In genomic region chr19:46024959-46025358, GRCm38 (mm10) we compare ENCODE assay signal across 22 mouse cellular contexts. TPM values are rescaled to one million over a fixed set of nuclear protein-coding genes. Genes with fewer than 3 reads are reported as not detected.
A peak's percentile ranks its signal among the peaks of the same experiment; 100 is the strongest.
DNase-seq lines count a peak whose midpoint lies in the region; ATAC-seq and TF ChIP-seq lines count a peak whose summit lies in the region.
"Had no signal": no experiment of that assay in that cellular context is flagged by ENCODE, and none has a peak within 500 bp of the region (broad histone marks: within the 10 kb centered on the region; RNA-seq: fewer than 3 reads in every experiment).

No protein-coding gene starts in this region.

- H3K27me3 ChIP-seq in kidney, postnatal 0 days (ENCODE audit: insufficient read depth, low read length): no peaks in the 10 kb centered on the region
- no peaks in the 10 kb centered on the region for H3K27me3 ChIP-seq in lung, embryonic 16.5 days (ENCODE audit: control insufficient read depth, insufficient read depth, low read depth, low read length)
- no peaks in the 10 kb centered on the region for H3K27me3 ChIP-seq in stomach, embryonic 16.5 days (ENCODE audit: control insufficient read depth, insufficient read depth, low read length)
- H3K27me3 ChIP-seq in hindbrain, embryonic 13.5 days: no peaks in the 10 kb centered on the region
- H3K27me3 ChIP-seq: limb, embryonic 12.5 days; liver, embryonic 13.5 days; midbrain, embryonic 12.5 days; neural tube, embryonic 13.5 days had no signal

- H3K9me3 ChIP-seq in kidney, postnatal 0 days (replicated peaks; ENCODE audit: low read length): no peaks in the 10 kb centered on the region
- H3K9me3 ChIP-seq in lung, embryonic 16.5 days (ENCODE audit: control insufficient read depth, low read length): no peaks in the 10 kb centered on the region
- H3K9me3 ChIP-seq in stomach, embryonic 16.5 days (replicated peaks; ENCODE audit: control insufficient read depth, low read length): 0 out of 2 replicates have a peak, but pooled peaks cover 3% of the 10 kb centered on the region
- 0 out of 2 replicates have a peak, but pooled peaks cover 4% of the 10 kb centered on the region for H3K9me3 ChIP-seq in hindbrain, embryonic 13.5 days
- H3K9me3 ChIP-seq: liver, embryonic 13.5 days; midbrain, embryonic 12.5 days; neural tube, embryonic 13.5 days had no signal

- H3K9ac ChIP-seq in kidney, postnatal 0 days (ENCODE audit: low read depth, low read length): no peak overlapping the region
- H3K9ac ChIP-seq in lung, embryonic 16.5 days (ENCODE audit: low read length): no peak overlapping the region
- H3K9ac ChIP-seq in stomach, embryonic 16.5 days (ENCODE audit: low read length): no peak overlapping the region
- no peak overlapping the region for H3K9ac ChIP-seq in hindbrain, embryonic 13.5 days
- H3K9ac ChIP-seq: hindbrain, embryonic 14.5 days; limb, embryonic 12.5 days; liver, embryonic 13.5 days; midbrain, embryonic 12.5 days; neural tube, embryonic 13.5 days had no signal

- 73% methylated on average over 6 of the region's 6 CpGs for WGBS in kidney, postnatal 0 days
- WGBS in lung, embryonic 16.5 days: 47% methylated on average over 6 of the region's 6 CpGs
- 45% methylated on average over 6 of the region's 6 CpGs for WGBS in stomach, embryonic 16.5 days
- whole genome bisulfite sequencing in hindbrain, embryonic 13.5 days: 84% methylated on average over 6 of the region's 6 CpGs

- H3K4me2 ChIP-seq in kidney, postnatal 0 days (ENCODE audit: low read length): no peak overlapping the region
- H3K4me2 ChIP-seq in lung, embryonic 16.5 days (ENCODE audit: low read depth, low read length): no peak overlapping the region
- H3K4me2 ChIP-seq in stomach, embryonic 16.5 days (ENCODE audit: low read depth, low read length): no peak overlapping the region; the same call in 1 of the 2 replicates
- H3K4me2 ChIP-seq in hindbrain, embryonic 13.5 days: no peak overlapping the region
- H3K4me2 ChIP-seq: heart, embryonic 11.5 days; hindbrain, embryonic 14.5 days; limb, embryonic 12.5 days; liver, embryonic 13.5 days; midbrain, embryonic 12.5 days; neural tube, embryonic 13.5 days had no signal

- TF ChIP-seq CTCF in kidney, postnatal 0 days (IDR thresholded peaks at IDR 0.05; ENCODE audit: low read depth): no peak

- ATAC-seq in kidney, postnatal 0 days (replicated peaks; ENCODE audit: low FRiP score, low read depth): peak; percentile 69; the same call in 1 of the 2 replicates
- peak; percentile 87 for ATAC-seq in lung, embryonic 16.5 days (ENCODE audit: low read depth)
- peak; percentile 86 for ATAC-seq in stomach, embryonic 16.5 days (ENCODE audit: insufficient read depth, low FRiP score)
- ATAC-seq in hindbrain, embryonic 13.5 days (ENCODE audit: low FRiP score): no peak

- H3K4me1 ChIP-seq in kidney, postnatal 0 days (replicated peaks; ENCODE audit: insufficient read depth, low read length): no peaks in the 10 kb centered on the region
- no peaks in the 10 kb centered on the region for H3K4me1 ChIP-seq in lung, embryonic 16.5 days (replicated peaks; ENCODE audit: control insufficient read depth, insufficient read depth, low read length)
- no peaks in the 10 kb centered on the region for H3K4me1 ChIP-seq in stomach, embryonic 16.5 days (ENCODE audit: control insufficient read depth, insufficient read depth, low read length)
- peaks cover 4% of the 10 kb centered on the region; the same call in 1 of the 2 replicates for H3K4me1 ChIP-seq in hindbrain, embryonic 13.5 days (replicated peaks)
- H3K4me1 ChIP-seq: limb, embryonic 12.5 days; midbrain, embryonic 12.5 days; neural tube, embryonic 13.5 days had no signal

- H3K4me3 ChIP-seq in kidney, postnatal 0 days (replicated peaks; ENCODE audit: low read depth, low read length): no peak overlapping the region
- H3K4me3 ChIP-seq in lung, embryonic 16.5 days (ENCODE audit: low read length): no peak overlapping the region
- H3K4me3 ChIP-seq in stomach, embryonic 16.5 days (replicated peaks; ENCODE audit: low read length): no peak overlapping the region
- no peak overlapping the region for H3K4me3 ChIP-seq in hindbrain, embryonic 13.5 days
- H3K4me3 ChIP-seq: gastrocnemius, adult 2 months; limb, embryonic 12.5 days; liver, embryonic 13.5 days; midbrain, embryonic 12.5 days; neural tube, embryonic 13.5 days had no signal

- H3K36me3 ChIP-seq in kidney, postnatal 0 days (ENCODE audit: insufficient read depth, low read length): no peaks in the 10 kb centered on the region
- peaks cover 4% of the 10 kb centered on the region; the same call in 1 of the 2 replicates for H3K36me3 ChIP-seq in lung, embryonic 16.5 days (ENCODE audit: control insufficient read depth, insufficient read depth, low read length)
- no peaks in the 10 kb centered on the region; the same call in 1 of the 2 replicates for H3K36me3 ChIP-seq in stomach, embryonic 16.5 days (ENCODE audit: control insufficient read depth, insufficient read depth, low read length)
- H3K36me3 ChIP-seq in hindbrain, embryonic 13.5 days: peaks cover 6% of the 10 kb centered on the region
- H3K36me3 ChIP-seq: liver, embryonic 13.5 days had no signal

- no peak for DNase-seq in kidney, postnatal 0 days (ENCODE audit: low spot score)
- no peak for DNase-seq in kidney, adult 18-20 months
- peak; percentile 31 for DNase-seq in testis, postnatal 10 days (ENCODE audit: low spot score)
- no peak for DNase-seq in testis, postnatal 14 days (ENCODE audit: low spot score)
- DNase-seq in heart, postnatal 4 days: no peak
- DNase-seq: B cell, adult 2 months; cerebellum, adult 18-20 months; cerebellum, postnatal 25 days; embryo, embryonic 11 days; gastrocnemius, adult 2 months; heart, postnatal 10 days; kidney, adult 11 months; liver, embryonic 13.5 days; right cerebral cortex, adult 18-20 months had no signal

- no peak overlapping the region for H3K27ac ChIP-seq in kidney, postnatal 0 days
- peak overlapping the region; percentile 71 for H3K27ac ChIP-seq in lung, embryonic 16.5 days (ENCODE audit: low read length)
- peak overlapping the region; percentile 80 for H3K27ac ChIP-seq in stomach, embryonic 16.5 days (ENCODE audit: low read length)
- H3K27ac ChIP-seq in hindbrain, embryonic 13.5 days: no peak overlapping the region
- H3K27ac ChIP-seq: gastrocnemius, adult 2 months; hindbrain, embryonic 14.5 days; limb, embryonic 12.5 days; liver, embryonic 13.5 days; midbrain, embryonic 12.5 days; neural tube, embryonic 13.5 days had no signal

RNA-seq across cellular contexts. Expression of gene Pprc1, which starts 19.7 kb away (rescaled TPM):
- 16.2 and 16.9 TPM in 2 replicates for polyA plus RNA-seq in kidney, postnatal 0 days (2015; fragmentation: Nextera tagmentation; extraction: Ambion mirVana)
- 24.4 and 27.0 TPM in 2 replicates for polyA plus RNA-seq in lung, embryonic 16.5 days (2015; fragmentation: Nextera tagmentation; extraction: Ambion mirVana)
- 26.2 and 30.3 TPM in 2 replicates for polyA plus RNA-seq in stomach, embryonic 16.5 days (2015; fragmentation: Nextera tagmentation; extraction: Ambion mirVana)
- 10 to 100 TPM; 31.4 to 35.1 TPM for total RNA-seq in heart, postnatal 4 days (2021)
- polyA plus RNA-seq in hindbrain, embryonic 13.5 days (2015; fragmentation: Nextera tagmentation; extraction: Ambion mirVana): 18.7 and 22.2 TPM in 2 replicates

RNA-seq across cellular contexts. Expression of gene Ldb1, which starts 20.1 kb away (rescaled TPM):
- 79.3 and 82.5 TPM in 2 replicates for polyA plus RNA-seq in kidney, postnatal 0 days (2015; fragmentation: Nextera tagmentation; extraction: Ambion mirVana)
- polyA plus RNA-seq in lung, embryonic 16.5 days (2015; fragmentation: Nextera tagmentation; extraction: Ambion mirVana): 55.3 and 70.7 TPM in 2 replicates
- 37.4 and 41.4 TPM in 2 replicates for polyA plus RNA-seq in stomach, embryonic 16.5 days (2015; fragmentation: Nextera tagmentation; extraction: Ambion mirVana)
- total RNA-seq in heart, postnatal 4 days (2021): 10 to 100 TPM; 76.3 to 81.5 TPM
- 120 and 127 TPM in 2 replicates for polyA plus RNA-seq in hindbrain, embryonic 13.5 days (2015; fragmentation: Nextera tagmentation; extraction: Ambion mirVana)

RNA-seq across cellular contexts. Expression of gene Hps6, which starts 21.7 kb away (rescaled TPM):
- 7.2 and 7.6 TPM in 2 replicates for polyA plus RNA-seq in kidney, postnatal 0 days (2015; fragmentation: Nextera tagmentation; extraction: Ambion mirVana)
- polyA plus RNA-seq in lung, embryonic 16.5 days (2015; fragmentation: Nextera tagmentation; extraction: Ambion mirVana): 10.2 and 11.1 TPM in 2 replicates
- 8.5 and 9.0 TPM in 2 replicates for polyA plus RNA-seq in stomach, embryonic 16.5 days (2015; fragmentation: Nextera tagmentation; extraction: Ambion mirVana)
- total RNA-seq in heart, postnatal 4 days (2021): 1 to 10 TPM; 5.6 to 5.8 TPM
- polyA plus RNA-seq in hindbrain, embryonic 13.5 days (2015; fragmentation: Nextera tagmentation; extraction: Ambion mirVana): 3.1 and 3.8 TPM in 2 replicates

RNA-seq across cellular contexts. Expression of gene Armh3, which starts 26.7 kb away (rescaled TPM):
- polyA plus RNA-seq in kidney, postnatal 0 days (2015; fragmentation: Nextera tagmentation; extraction: Ambion mirVana): 13.2 and 14.7 TPM in 2 replicates
- polyA plus RNA-seq in lung, embryonic 16.5 days (2015; fragmentation: Nextera tagmentation; extraction: Ambion mirVana): 16.9 and 18.0 TPM in 2 replicates
- 15.4 and 17.7 TPM in 2 replicates for polyA plus RNA-seq in stomach, embryonic 16.5 days (2015; fragmentation: Nextera tagmentation; extraction: Ambion mirVana)
- total RNA-seq in heart, postnatal 4 days (2021): 10 to 100 TPM; 14.8 to 16.9 TPM
- 22.8 and 23.9 TPM in 2 replicates for polyA plus RNA-seq in hindbrain, embryonic 13.5 days (2015; fragmentation: Nextera tagmentation; extraction: Ambion mirVana)

RNA-seq across cellular contexts. Expression of gene Nolc1, which starts 50.7 kb away (rescaled TPM):
- 50.0 and 60.0 TPM in 2 replicates for polyA plus RNA-seq in kidney, postnatal 0 days (2015; fragmentation: Nextera tagmentation; extraction: Ambion mirVana)
- polyA plus RNA-seq in lung, embryonic 16.5 days (2015; fragmentation: Nextera tagmentation; extraction: Ambion mirVana): 59.2 and 66.2 TPM in 2 replicates
- 72.7 and 79.8 TPM in 2 replicates for polyA plus RNA-seq in stomach, embryonic 16.5 days (2015; fragmentation: Nextera tagmentation; extraction: Ambion mirVana)
- total RNA-seq in heart, postnatal 4 days (2021): 10 to 100 TPM; 31.4 to 32.0 TPM
- 73.4 and 79.5 TPM in 2 replicates for polyA plus RNA-seq in hindbrain, embryonic 13.5 days (2015; fragmentation: Nextera tagmentation; extraction: Ambion mirVana)

Comparison
In these comparisons a context has a peak if more than half of its experiments do, and no peak if none do; other contexts are left out.
1. H3K27ac ChIP-seq: peak in lung, embryonic 16.5 days (single experiment) and stomach, embryonic 16.5 days (single experiment); none in kidney, postnatal 0 days (single experiment) and hindbrain, embryonic 13.5 days (single experiment).